In genomic region chr4:137301635-137302034, GRCm38 (mm10) we compare ENCODE assay signal across 12 mouse cellular contexts. TPM values are rescaled to one million over a fixed set of nuclear protein-coding genes. Genes with fewer than 3 reads are reported as not detected.
DNase-seq lines count a peak whose midpoint lies in the region; ATAC-seq and TF ChIP-seq lines count a peak whose summit lies in the region.
"Had no signal": no experiment of that assay in that cellular context is flagged by ENCODE, and none has a peak within 500 bp of the region (broad histone marks: within the 10 kb centered on the region; RNA-seq: fewer than 3 reads in every experiment).

No protein-coding gene starts in this region.

- H3K4me2 ChIP-seq in heart, embryonic 13.5 days = no peak overlapping the region
- H3K4me2 ChIP-seq in heart, embryonic 12.5 days = no peak overlapping the region
- no peak overlapping the region for H3K4me2 ChIP-seq in midbrain, embryonic 14.5 days (ENCODE audit: low read length)
- no peak overlapping the region for H3K4me2 ChIP-seq in midbrain, embryonic 15.5 days
- no peak overlapping the region for H3K4me2 ChIP-seq in forebrain, postnatal 0 days (ENCODE audit: low read depth)
- no peak overlapping the region for H3K4me2 ChIP-seq in midbrain, postnatal 0 days (ENCODE audit: low read depth, low read length, poor library complexity, severe bottlenecking)

- H3K4me3 ChIP-seq in heart, embryonic 13.5 days = no peak overlapping the region
- no peak overlapping the region for H3K4me3 ChIP-seq in heart, embryonic 12.5 days
- no peak overlapping the region for H3K4me3 ChIP-seq in midbrain, embryonic 14.5 days (replicated peaks; ENCODE audit: low read depth, low read length)
- no peak overlapping the region for H3K4me3 ChIP-seq in midbrain, embryonic 15.5 days
- H3K4me3 ChIP-seq in forebrain, postnatal 0 days (ENCODE audit: low read depth, low read length) = no peak overlapping the region
- H3K4me3 ChIP-seq in midbrain, postnatal 0 days (ENCODE audit: low read depth, low read length) = no peak overlapping the region
- no peak overlapping the region for H3K4me3 ChIP-seq in heart, adult 2 months

- TF ChIP-seq CTCF in forebrain, postnatal 0 days (IDR thresholded peaks at IDR 0.05; ENCODE audit: low read depth) = no peak
- TF ChIP-seq CTCF in midbrain, postnatal 0 days (IDR thresholded peaks at IDR 0.05) = no peak
- TF ChIP-seq CTCF in heart, adult 2 months (IDR thresholded peaks at IDR 0.05) = no peak

- H3K27ac ChIP-seq in heart, embryonic 13.5 days (replicated peaks) = 0 out of 2 replicates have a peak overlapping the region, but pooled peaks have one; percentile 5
- no peak overlapping the region for H3K27ac ChIP-seq in heart, embryonic 12.5 days (ENCODE audit: poor library complexity, severe bottlenecking)
- no peak overlapping the region for H3K27ac ChIP-seq in midbrain, embryonic 14.5 days (replicated peaks; ENCODE audit: low read depth, low read length)
- H3K27ac ChIP-seq in midbrain, embryonic 15.5 days = no peak overlapping the region
- H3K27ac ChIP-seq in forebrain, postnatal 0 days (ENCODE audit: low read depth, low read length) = no peak overlapping the region
- no peak overlapping the region for H3K27ac ChIP-seq in midbrain, postnatal 0 days (ENCODE audit: low read depth, low read length)
- H3K27ac ChIP-seq in heart, adult 2 months = no peak overlapping the region

- no peak overlapping the region for H3K9ac ChIP-seq in heart, embryonic 13.5 days
- H3K9ac ChIP-seq in heart, embryonic 12.5 days = no peak overlapping the region
- H3K9ac ChIP-seq in midbrain, embryonic 14.5 days (replicated peaks; ENCODE audit: low read length) = no peak overlapping the region
- no peak overlapping the region for H3K9ac ChIP-seq in midbrain, embryonic 15.5 days
- H3K9ac ChIP-seq in forebrain, postnatal 0 days = no peak overlapping the region
- H3K9ac ChIP-seq in midbrain, postnatal 0 days (replicated peaks; ENCODE audit: low read length, poor library complexity, severe bottlenecking) = no peak overlapping the region
- H3K9ac ChIP-seq in heart, adult 2 months (ENCODE audit: low read depth, low read length) = no peak overlapping the region
- H3K9ac ChIP-seq: liver, postnatal 0 days had no signal

- H3K9me3 ChIP-seq in heart, embryonic 13.5 days = no peaks in the 10 kb centered on the region
- no peaks in the 10 kb centered on the region for H3K9me3 ChIP-seq in heart, embryonic 12.5 days (replicated peaks)
- no peaks in the 10 kb centered on the region for H3K9me3 ChIP-seq in midbrain, embryonic 14.5 days (ENCODE audit: control insufficient read depth, low read length)
- no peaks in the 10 kb centered on the region for H3K9me3 ChIP-seq in midbrain, embryonic 15.5 days
- no peaks in the 10 kb centered on the region for H3K9me3 ChIP-seq in forebrain, postnatal 0 days (ENCODE audit: low read length)
- no peaks in the 10 kb centered on the region for H3K9me3 ChIP-seq in midbrain, postnatal 0 days (ENCODE audit: low read length)

- no peak for ATAC-seq in heart, embryonic 13.5 days (ENCODE audit: extremely low read depth, insufficient number of reproducible peaks, low FRiP score, low TSS enrichment)
- no peak for ATAC-seq in heart, embryonic 12.5 days (ENCODE audit: insufficient number of reproducible peaks, low FRiP score)
- ATAC-seq in midbrain, embryonic 14.5 days (ENCODE audit: low FRiP score, low TSS enrichment) = no peak
- no peak for ATAC-seq in midbrain, embryonic 15.5 days (replicated peaks)
- ATAC-seq in forebrain, postnatal 0 days = peak; percentile 84
- ATAC-seq in midbrain, postnatal 0 days (ENCODE audit: low FRiP score) = 0 out of 2 replicates have a peak, but pooled peaks have one; percentile 41
- ATAC-seq: liver, postnatal 0 days had no signal

- no peaks in the 10 kb centered on the region; the same call in 1 of the 2 replicates for H3K36me3 ChIP-seq in heart, embryonic 13.5 days
- no peaks in the 10 kb centered on the region for H3K36me3 ChIP-seq in heart, embryonic 12.5 days
- no peaks in the 10 kb centered on the region for H3K36me3 ChIP-seq in midbrain, embryonic 14.5 days (ENCODE audit: control insufficient read depth, insufficient read depth, low read length)
- no peaks in the 10 kb centered on the region for H3K36me3 ChIP-seq in midbrain, embryonic 15.5 days (replicated peaks)
- H3K36me3 ChIP-seq in forebrain, postnatal 0 days (ENCODE audit: insufficient read depth) = no peaks in the 10 kb centered on the region
- no peaks in the 10 kb centered on the region for H3K36me3 ChIP-seq in midbrain, postnatal 0 days (ENCODE audit: insufficient read depth, low read length)
- no peaks in the 10 kb centered on the region for H3K36me3 ChIP-seq in heart, adult 2 months (ENCODE audit: control insufficient read depth, insufficient read depth, low read length)

- intact Hi-C loops in heart, adult 2 months (cut with DNase I) = no loop called here

- no peaks in the 10 kb centered on the region for H3K79me2 ChIP-seq in heart, adult 2 months (replicated peaks; ENCODE audit: control insufficient read depth, insufficient read depth, low read length)

- H3K27me3 ChIP-seq in heart, embryonic 13.5 days (replicated peaks) = no peaks in the 10 kb centered on the region
- no peaks in the 10 kb centered on the region for H3K27me3 ChIP-seq in heart, embryonic 12.5 days (replicated peaks)
- no peaks in the 10 kb centered on the region for H3K27me3 ChIP-seq in midbrain, embryonic 14.5 days (ENCODE audit: control insufficient read depth, insufficient read depth, low read length)
- H3K27me3 ChIP-seq in midbrain, embryonic 15.5 days (replicated peaks) = no peaks in the 10 kb centered on the region
- no peaks in the 10 kb centered on the region for H3K27me3 ChIP-seq in forebrain, postnatal 0 days (ENCODE audit: insufficient read depth, low read length)
- no peaks in the 10 kb centered on the region for H3K27me3 ChIP-seq in midbrain, postnatal 0 days (ENCODE audit: insufficient read depth, low read length)
- H3K27me3 ChIP-seq in heart, adult 2 months (ENCODE audit: control insufficient read depth, insufficient read depth, low read length) = no peaks in the 10 kb centered on the region

- peak; percentile 58 for DNase-seq in midbrain, embryonic 14.5 days
- peak; percentile 53 for DNase-seq in forebrain, postnatal 0 days
- peak; percentile 58 for DNase-seq in midbrain, postnatal 0 days (ENCODE audit: low spot score)
- no peak for DNase-seq in thymus, adult 18-20 months
- DNase-seq in heart, adult 2 months = no peak
- DNase-seq: adrenal gland, adult 8-10 months; kidney, postnatal 25 days; liver, postnatal 0 days had no signal

- TF ChIP-seq POLR2A in heart, adult 2 months (IDR thresholded peaks at IDR 0.05; ENCODE audit: insufficient read depth, low read depth, low read length) = no peak

- WGBS in heart, embryonic 13.5 days = 53% methylated on average over 16 of the region's 16 CpGs
- WGBS in heart, embryonic 12.5 days = 54% methylated on average over 16 of the region's 16 CpGs
- 56% methylated on average over 16 of the region's 16 CpGs for WGBS in midbrain, embryonic 14.5 days
- 50% methylated on average over 16 of the region's 16 CpGs for WGBS in midbrain, embryonic 15.5 days
- 24% methylated on average over 16 of the region's 16 CpGs for WGBS in forebrain, postnatal 0 days
- 57% methylated on average over 16 of the region's 16 CpGs for whole genome bisulfite sequencing in midbrain, postnatal 0 days
- WGBS in heart, adult 2 months = 52% methylated on average over 16 of the region's 16 CpGs

- no peak for TF ChIP-seq EP300 in heart, adult 2 months (IDR thresholded peaks at IDR 0.05; ENCODE audit: insufficient read depth, low read depth, low read length)

- H3K4me1 ChIP-seq in heart, embryonic 13.5 days = peaks cover 35% of the 10 kb centered on the region
- H3K4me1 ChIP-seq in heart, embryonic 12.5 days (replicated peaks) = peaks cover 26% of the 10 kb centered on the region
- no peaks in the 10 kb centered on the region for H3K4me1 ChIP-seq in midbrain, embryonic 14.5 days (ENCODE audit: control insufficient read depth, insufficient read depth, low read length)
- 0 out of 2 replicates have a peak, but pooled peaks cover 11% of the 10 kb centered on the region for H3K4me1 ChIP-seq in midbrain, embryonic 15.5 days
- H3K4me1 ChIP-seq in forebrain, postnatal 0 days (ENCODE audit: insufficient read depth) = no peaks in the 10 kb centered on the region
- H3K4me1 ChIP-seq in midbrain, postnatal 0 days (ENCODE audit: insufficient read depth, low read length) = no peaks in the 10 kb centered on the region
- 0 out of 2 replicates have a peak, but pooled peaks cover 2% of the 10 kb centered on the region for H3K4me1 ChIP-seq in heart, adult 2 months (ENCODE audit: control insufficient read depth, insufficient read depth, low read length)

RNA-seq across cellular contexts. Expression of gene Wnt4, which starts 24.3 kb away (rescaled TPM):
- polyA plus RNA-seq in heart, embryonic 13.5 days (2015; fragmentation: Nextera tagmentation; extraction: Ambion mirVana) = 0.84 and 0.95 TPM in 2 replicates
- 2.7 and 3.1 TPM in 2 replicates for polyA plus RNA-seq in heart, embryonic 12.5 days (2016; fragmentation: Nextera tagmentation; extraction: Ambion mirVana)
- polyA plus RNA-seq in midbrain, embryonic 14.5 days (2014; fragmentation: Nextera tagmentation; extraction: Ambion mirVana) = 0.94 and 1.4 TPM in 2 replicates
- polyA plus RNA-seq in midbrain, embryonic 15.5 days (2015; fragmentation: Nextera tagmentation; extraction: Ambion mirVana) = 3.4 and 4.8 TPM in 2 replicates
- 4.5 and 6.1 TPM in 2 replicates for total RNA-seq in forebrain, postnatal 0 days (2014; rRNA removed)
- polyA plus RNA-seq in forebrain, postnatal 0 days (2015; fragmentation: Nextera tagmentation; extraction: Ambion mirVana) = 3.1 and 4.6 TPM in 2 replicates
- 5.6 and 6.3 TPM in 2 replicates for total RNA-seq in midbrain, postnatal 0 days (2014; rRNA removed)
- polyA plus RNA-seq in midbrain, postnatal 0 days (2015; fragmentation: Nextera tagmentation; extraction: Ambion mirVana) = 5.2 and 6.0 TPM in 2 replicates
- total RNA-seq in heart, adult 2 months (2021) = under 1 TPM; 0.23 to 0.25 TPM
- 0.26 and 0.47 TPM in 2 replicates for polyA plus RNA-seq in heart, adult 2 months (2012; rRNA removed)
- total RNA-seq: megakaryocyte progenitor cell, adult 5-6 weeks had no signal

RNA-seq across cellular contexts. Expression of gene Cdc42, which starts 55.9 kb away (rescaled TPM):
- polyA plus RNA-seq in heart, embryonic 13.5 days (2015; fragmentation: Nextera tagmentation; extraction: Ambion mirVana) = 501 and 529 TPM in 2 replicates
- 528 and 544 TPM in 2 replicates for polyA plus RNA-seq in heart, embryonic 12.5 days (2016; fragmentation: Nextera tagmentation; extraction: Ambion mirVana)
- polyA plus RNA-seq in midbrain, embryonic 14.5 days (2014; fragmentation: Nextera tagmentation; extraction: Ambion mirVana) = 984 and 991 TPM in 2 replicates
- polyA plus RNA-seq in midbrain, embryonic 15.5 days (2015; fragmentation: Nextera tagmentation; extraction: Ambion mirVana) = 902 and 940 TPM in 2 replicates
- 699 and 735 TPM in 2 replicates for total RNA-seq in forebrain, postnatal 0 days (2014; rRNA removed)
- 1,221 and 1,252 TPM in 2 replicates for polyA plus RNA-seq in forebrain, postnatal 0 days (2015; fragmentation: Nextera tagmentation; extraction: Ambion mirVana)
- 583 and 680 TPM in 2 replicates for total RNA-seq in midbrain, postnatal 0 days (2014; rRNA removed)
- 1,182 and 1,189 TPM in 2 replicates for polyA plus RNA-seq in midbrain, postnatal 0 days (2015; fragmentation: Nextera tagmentation; extraction: Ambion mirVana)
- 100 to 1,000 TPM; 136 to 137 TPM for total RNA-seq in heart, adult 2 months (2021)
- 68.4 and 141 TPM in 2 replicates for polyA plus RNA-seq in heart, adult 2 months (2012; rRNA removed)

Comparison
In these comparisons a context has a peak if more than half of its experiments do, and no peak if none do; other contexts are left out.
1. ATAC-seq: peak in forebrain, postnatal 0 days (single experiment) and midbrain, postnatal 0 days (single experiment); none in heart, embryonic 13.5 days (single experiment), heart, embryonic 12.5 days (single experiment), midbrain, embryonic 14.5 days (single experiment) and midbrain, embryonic 15.5 days (single experiment).
2. DNase-seq: peak in midbrain, embryonic 14.5 days (single experiment), forebrain, postnatal 0 days (single experiment) and midbrain, postnatal 0 days (single experiment); none in thymus, adult 18-20 months (0 of 2) and heart, adult 2 months (0 of 2).